Mouse (Mus musculus) kidney, adult 8-10 months (tissue): ENCODE data around the gene Mpv17.

Experiments used
- DNase-seq, 2 experiments: peaks; one replicate each; pipeline ENCODE4 v3.0.0; 2022

Mpv17 gene

DNA sequence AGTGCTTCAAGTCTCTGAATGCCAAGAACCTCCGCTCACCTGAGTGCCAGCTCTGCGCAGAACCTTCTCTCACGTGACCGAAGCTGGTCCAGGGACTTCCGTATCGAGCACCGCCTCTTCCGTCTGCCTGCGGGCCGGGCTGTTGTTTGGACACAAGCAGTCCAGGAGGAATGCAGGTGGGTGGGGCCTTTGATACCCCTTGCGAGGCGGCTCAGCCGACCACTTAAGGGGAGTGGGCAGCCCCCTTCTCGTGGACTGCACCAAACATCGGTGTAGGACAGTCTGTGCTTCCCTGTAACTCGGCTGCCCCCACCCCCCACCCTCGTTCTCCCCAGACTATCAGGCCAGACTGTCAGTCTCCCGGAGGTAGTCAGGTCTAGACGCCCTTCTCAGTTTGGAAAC lies at the start of gene Mpv17:
Mpv17 (minus strand) TSS at position 100 of the 402 bp plus-strand sequence.
- peak; percentile 90 to 93 for DNase-seq

DNA sequence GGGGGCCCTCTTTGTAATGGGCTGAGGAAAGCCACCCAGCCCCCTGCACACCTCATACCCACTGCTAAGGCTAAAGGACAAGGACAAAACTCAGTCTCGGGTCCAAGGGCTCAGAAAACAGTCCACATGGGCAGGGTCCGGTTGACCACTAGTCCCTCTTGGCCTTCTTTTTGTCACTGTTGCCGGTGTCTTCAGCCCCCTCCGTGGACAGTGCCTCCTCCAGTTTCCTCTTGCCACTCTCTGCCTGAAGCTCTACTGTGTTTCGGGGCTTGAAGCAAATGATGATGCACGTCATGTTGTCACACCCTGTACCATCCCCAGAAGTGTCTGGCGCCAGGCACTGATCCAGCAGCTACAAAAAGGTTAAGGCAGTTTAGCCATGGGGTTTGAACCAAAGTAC lies 48.9 kb upstream of the Mpv17 start:
- no peak for DNase-seq

DNA sequence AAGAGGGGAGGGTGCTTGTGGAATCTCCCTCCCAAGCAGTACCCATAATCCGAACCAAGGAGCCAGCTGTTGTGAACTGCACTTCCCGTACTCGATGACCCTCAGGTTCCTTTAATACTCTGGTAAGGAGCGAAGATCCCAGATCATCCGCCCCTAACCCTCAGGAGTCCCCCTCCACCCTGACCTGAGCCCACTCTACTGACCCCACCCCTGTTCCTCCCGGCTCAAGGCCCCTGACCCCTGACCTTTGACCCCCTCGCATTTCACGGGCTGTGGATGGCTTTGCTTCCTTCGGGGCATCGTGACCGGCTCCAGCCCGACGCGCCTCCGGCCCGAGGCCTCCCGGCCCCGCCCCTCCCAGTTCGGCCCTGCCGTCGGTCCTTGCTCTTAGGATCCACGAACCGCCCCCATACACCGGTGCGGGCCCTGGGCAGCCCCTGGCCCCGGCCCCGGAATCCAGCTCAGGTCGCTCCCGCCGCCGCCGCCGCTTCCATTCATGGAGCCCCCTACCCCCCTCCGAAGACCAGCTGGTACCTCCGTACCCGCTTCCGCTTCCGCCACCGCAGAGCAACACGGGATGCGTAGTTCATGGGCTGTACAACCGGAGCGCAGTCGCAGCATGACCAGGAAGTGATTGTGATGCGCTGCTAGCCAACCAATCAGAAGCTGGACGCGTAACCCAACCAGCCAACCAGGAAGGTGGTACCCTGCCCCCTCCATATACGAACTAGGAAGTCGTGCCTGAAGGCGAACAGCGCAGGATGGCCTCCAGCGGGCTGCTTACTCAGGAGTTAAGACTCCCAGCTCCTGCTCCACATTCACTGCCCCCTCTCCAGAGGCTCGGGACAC lies 47.9 kb upstream of the Mpv17 start, which contains the start of gene Zfp513:
Zfp513 (minus strand) TSS at position 562 of the 849 bp plus-strand sequence.
- DNase-seq: peak; percentile 97 to 99

DNA sequence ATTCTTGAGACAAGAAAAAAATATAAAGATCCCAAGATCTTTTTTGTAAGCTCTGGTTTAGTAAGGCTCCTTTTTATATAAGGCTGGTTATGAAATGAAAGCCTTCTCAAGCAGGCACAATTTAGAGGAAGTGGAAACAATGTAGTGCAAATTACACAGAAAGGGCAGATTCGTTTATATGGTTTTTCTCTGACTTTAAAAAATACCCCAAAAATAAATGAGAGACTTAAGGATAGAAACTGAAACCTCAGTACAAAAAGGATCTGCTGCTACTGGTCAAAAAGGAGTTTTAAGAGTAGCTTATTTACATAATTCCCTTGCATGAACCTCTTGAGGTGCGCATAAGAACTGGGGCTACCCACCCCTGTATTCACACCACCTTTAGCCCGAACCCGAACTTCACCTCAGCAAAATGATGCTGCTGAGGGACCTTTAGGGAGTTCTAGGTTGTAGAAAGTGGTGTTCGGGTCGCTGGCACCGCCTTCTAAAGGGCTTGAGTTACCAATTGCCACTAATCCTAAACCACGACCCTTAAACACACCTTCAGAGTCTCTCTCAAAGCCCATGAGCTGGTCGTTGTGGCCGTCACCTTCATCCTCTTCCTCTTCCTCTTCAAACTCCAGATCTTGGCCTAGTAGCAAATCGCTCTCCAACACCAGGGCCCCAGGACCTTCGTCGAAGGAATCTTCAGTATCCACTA lies 47.1 kb upstream of the Mpv17 start:
- no peak for DNase-seq

DNA sequence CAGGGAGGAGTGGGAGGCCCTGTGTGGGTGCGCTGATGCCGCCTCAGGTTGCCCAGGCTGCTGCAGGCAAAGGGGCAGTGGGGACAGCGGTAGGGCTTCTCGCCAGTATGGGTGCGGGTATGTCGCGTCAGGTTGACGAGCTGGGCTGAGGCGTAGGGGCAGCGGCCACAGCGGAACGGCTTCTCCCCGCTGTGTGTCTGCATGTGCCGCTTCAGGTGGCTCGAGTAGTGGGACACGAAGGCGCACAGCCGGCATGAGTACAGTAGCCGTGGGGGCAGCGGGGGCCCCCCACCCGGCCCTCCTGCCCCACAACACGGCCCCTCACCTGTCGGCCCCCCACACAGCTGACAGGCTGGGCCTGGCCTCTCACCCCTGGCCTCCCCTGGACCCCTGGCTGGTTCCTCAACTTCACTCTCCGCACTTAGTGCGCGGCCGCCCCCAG lies 46.3 kb upstream of the Mpv17 start:
- no peak for DNase-seq

DNA sequence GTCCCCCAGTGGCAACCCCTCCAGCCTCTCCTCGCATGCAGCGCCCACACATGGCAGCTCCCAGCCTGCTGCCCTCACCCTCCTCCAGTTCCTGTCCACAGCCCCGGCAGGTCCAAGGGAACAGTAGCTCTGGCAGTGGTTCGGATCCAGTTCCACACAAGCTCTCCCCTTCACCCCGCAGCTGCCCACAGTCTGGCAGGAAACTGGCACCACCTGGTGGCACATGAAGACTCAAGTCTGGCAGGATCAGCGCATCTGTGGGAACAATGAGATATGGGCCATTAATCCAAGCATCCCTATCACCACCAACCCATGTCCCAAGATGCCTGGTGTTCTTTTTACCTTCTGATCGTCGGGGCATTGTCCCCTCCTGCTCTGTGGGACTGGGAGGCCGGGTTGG lies 45.8 kb upstream of the Mpv17 start:
- no peak for DNase-seq

DNA sequence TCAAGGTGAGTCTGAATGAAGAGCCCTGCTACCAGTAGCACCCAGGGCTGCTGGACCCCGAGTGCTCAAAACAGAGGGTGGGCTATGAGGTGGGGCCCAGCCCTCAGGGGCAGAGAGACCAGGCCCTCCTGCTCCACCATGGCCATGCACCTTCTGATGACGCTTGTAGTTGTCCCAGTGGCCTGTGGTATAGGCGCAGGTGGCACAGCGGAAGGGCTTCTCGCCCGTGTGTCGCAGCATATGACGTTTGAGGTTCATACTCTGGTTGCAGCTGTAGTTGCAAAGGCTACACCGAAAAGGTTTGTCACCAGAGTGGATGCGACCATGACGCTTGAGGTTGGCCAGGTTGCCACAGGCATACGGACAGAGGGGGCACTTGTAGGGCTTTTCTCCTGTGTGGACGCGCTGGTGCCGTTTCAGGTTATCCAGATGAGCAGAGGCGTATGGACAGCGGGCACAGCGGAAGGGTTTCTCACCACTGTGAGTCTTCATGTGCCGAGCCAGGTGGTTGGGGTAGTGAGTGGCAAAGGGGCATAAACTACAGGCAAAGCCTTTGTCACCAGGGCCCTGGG lies 45.4 kb upstream of the Mpv17 start:
- DNase-seq: no peak

DNA sequence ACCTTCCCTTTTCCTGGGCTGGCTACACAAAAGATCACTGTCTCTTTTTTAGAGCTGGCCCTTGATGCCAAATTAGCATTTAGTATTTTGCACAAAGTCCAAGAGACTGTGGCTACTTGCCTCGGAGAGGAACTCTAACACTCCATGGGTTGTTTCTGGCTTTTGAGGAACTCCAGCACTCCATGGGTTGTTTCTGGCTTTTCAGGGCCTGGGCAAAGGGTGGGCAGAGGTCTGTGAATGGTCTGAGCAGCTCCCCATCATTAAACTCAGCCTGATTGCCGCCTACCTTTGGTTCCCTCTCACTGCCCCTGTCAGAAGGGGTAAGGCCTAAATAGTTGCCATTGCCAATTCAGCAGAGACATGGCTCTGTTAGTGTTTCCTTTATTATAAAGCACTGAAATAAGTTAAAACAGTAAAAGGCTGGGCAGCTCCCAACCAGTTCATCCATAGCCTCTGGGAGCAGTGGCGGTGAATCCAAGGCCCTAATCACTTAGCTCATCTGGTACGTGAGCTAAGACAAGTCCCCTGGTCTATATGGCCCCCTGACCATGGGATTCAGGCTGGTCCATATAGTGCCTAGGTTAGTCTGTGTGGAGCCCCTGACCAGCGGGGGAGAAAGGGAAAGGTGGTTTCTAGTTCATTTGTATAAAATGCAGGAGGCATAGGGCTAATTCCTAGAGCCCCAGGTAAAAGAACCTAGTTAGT lies 44.7 kb upstream of the Mpv17 start:
- no peak for DNase-seq

DNA sequence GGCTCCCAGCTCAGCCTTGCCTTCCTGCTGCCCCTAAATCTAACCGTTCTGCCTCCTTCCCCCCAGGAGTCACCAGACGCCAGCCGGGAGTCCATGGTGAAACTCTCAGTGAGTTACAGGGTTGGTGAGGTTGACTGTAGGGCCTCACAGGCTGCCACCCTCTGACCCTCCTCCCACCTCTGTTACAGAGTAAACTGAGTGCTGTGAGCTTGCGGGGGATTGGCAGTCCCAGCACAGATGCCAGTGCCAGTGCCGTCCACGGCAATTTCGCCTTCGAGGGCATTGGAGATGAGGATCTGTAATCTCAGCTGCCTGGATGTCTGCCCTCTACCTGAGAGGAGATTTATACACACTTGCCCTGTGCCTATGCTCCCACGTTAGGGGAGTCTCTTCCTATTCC lies 44.1 kb upstream of the Mpv17 start:
- no peak for DNase-seq

DNA sequence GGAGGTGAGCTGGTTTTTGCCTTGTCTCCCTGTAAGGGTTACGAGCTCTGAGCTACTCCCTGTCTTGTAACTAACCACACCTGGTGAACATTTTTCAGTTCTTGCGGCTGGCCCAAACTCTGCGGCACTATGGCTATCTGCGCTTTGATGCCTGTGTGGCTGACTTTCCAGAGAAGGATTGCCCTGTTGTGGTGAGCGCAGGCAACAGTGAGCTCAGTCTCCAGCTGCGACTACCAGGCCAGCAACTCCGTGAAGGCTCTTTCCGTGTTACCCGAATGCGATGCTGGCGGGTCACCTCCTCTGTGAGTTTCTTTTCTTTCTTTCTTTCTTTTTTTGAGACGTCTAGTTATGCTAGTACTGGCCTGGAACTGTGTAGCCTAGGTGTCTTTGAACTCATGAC lies 43.0 kb upstream of the Mpv17 start:
- no peak for DNase-seq

DNA sequence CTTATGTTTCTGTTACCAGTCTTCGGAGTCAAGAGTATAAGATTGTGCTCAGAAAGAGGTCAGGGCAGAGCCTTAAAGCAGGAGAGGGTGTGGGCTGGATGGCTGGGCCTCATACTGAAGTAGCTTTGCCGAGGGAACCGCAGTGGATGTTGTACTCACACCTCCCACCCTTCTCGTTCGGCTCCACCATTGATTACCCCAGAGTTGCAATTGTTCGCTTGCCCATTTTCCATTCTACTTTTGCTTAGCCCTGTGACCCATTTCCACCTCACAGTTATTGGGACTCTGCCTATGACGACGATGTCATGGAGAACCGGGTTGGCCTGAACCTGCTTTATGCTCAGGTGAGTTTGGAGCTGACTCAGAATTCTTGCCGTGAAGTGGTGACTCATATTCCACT lies 42.2 kb upstream of the Mpv17 start:
- DNase-seq: no peak

DNA sequence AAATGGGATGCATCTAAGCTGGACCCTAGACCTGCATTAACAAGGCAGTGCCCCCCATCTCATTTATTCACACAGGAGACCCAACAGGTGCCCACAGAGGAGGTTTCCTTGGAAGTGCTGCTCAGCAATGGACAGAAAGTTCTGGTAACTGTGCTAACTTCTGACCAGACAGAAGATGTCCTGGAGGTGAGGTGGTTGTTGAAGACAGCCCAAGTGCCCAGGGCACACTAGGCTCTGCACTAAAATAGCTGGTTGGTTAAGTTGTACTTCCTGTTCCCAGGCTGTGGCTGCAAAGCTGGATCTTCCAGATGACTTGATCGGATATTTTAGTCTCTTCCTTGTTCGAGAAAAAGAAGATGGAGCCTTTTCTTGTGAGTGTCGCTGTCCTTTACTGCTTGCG lies 41.6 kb upstream of the Mpv17 start:
- no peak for DNase-seq

DNA sequence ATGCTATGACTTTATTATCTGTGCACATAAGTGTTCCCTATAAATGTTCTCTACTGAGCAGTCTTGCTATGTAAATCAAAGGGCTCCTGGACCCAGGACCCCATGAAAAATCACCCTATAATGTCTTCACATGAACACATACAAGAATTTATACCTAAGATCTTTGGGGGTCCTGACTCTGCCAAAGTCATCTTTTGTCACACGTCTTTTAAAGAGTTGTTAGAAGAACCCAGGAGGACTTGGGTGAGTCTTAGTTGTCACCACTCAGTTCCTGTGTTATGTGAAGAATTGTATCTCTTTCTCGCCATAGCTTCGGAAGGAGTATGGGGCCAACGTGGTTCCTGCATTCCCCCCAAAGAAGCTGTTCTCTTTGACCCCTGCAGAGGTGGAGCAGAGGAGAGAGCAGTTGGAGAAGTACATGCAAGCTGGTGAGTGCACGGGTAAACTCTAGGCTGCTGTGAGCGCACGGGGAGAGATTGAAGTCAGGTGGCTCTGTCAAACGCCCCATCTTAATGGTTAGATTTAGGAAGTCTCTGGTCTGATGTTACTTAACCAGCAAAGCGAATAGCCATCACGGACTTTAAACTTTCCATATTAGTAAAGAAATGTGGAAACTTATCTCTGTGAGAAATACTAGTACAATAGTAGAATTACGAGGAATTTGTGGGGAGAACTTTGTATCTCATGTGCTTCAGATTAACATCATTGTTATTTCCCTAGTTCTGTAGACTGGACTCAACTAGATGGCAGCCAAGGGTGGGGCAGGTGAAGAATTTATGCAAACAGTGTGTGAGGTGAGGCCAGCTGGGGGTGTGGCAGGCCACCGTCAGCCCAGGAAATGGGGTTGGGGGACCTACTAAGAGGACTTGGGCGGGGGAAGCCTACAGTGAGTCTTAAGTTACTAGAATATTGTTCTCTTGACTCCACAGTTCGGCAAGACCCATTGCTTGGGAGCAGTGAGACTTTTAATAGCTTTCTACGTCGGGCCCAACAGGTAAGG lies 40.7 kb upstream of the Mpv17 start:
- no peak for DNase-seq

DNA sequence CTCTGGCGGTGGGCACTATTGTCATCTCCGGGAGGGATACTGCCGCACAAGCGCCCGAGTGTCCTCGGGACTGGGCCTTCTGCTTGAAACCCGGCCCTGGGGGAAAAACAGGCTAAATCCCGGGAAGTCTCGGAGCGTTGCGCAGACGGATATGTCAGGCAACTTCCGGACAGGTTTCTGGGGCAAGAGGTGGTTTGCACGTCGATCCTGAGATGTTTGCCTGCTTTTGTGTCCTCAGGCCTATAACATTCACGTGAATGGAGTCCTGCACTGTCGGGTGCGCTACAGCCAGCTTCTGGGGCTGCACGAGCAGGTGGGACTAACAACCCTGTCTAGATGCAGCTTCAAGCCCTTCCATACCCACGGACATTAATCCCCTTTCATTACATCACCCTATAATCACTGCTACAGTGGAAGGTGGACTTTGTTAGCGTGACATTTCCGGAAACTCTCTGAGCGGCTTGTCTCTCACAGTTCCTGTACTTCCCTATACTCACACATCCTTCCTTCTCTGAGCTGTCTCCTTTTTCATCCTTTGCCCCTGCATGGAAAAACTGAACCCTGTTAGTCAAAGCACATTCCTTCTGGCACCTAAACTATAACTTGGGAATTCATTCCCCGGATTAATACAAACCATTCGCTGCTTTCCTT lies 39.7 kb upstream of the Mpv17 start:
- DNase-seq: no peak

DNA sequence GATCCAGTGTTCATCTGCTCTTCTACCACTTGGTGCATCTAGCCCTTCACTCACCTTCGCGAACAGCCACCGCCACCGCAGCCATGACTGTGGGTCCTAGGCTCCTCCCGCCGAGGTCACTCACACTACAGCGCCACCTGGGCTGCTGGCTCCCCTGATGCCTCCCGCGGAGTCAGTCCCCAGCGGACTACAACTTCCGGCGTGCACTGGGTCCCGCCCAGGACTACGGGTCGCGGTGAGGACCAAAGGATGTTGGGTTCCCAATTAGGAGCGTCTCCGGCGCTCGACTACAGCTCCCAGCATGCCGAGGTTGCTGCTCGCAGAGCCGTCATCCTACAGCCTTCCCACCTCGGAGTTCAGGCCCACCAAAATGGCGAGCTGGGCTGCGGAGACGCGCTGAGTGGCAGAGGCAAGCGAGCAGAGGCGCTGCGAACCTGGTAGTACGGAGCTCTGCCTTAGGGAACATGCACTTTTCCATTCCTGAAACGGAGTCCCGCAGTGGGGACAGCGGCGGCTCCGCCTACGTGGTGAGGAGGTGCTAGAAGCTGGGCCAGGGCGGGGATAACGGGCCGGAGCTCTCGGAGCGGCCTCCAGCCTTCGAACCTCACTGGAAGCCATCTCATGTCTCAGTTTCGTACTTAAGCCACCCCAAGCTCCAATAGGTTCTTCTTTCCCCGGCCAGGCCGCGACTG lies 39.0 kb upstream of the Mpv17 start, which contains the start of the genes Snx17 and Eif2b4:
Snx17 (plus strand) TSS at position 289 of the 692 bp plus-strand sequence.
Eif2b4 (minus strand) TSS at position 492 of the 692 bp plus-strand sequence.
- peak; percentile 99 to 100 for DNase-seq

DNA sequence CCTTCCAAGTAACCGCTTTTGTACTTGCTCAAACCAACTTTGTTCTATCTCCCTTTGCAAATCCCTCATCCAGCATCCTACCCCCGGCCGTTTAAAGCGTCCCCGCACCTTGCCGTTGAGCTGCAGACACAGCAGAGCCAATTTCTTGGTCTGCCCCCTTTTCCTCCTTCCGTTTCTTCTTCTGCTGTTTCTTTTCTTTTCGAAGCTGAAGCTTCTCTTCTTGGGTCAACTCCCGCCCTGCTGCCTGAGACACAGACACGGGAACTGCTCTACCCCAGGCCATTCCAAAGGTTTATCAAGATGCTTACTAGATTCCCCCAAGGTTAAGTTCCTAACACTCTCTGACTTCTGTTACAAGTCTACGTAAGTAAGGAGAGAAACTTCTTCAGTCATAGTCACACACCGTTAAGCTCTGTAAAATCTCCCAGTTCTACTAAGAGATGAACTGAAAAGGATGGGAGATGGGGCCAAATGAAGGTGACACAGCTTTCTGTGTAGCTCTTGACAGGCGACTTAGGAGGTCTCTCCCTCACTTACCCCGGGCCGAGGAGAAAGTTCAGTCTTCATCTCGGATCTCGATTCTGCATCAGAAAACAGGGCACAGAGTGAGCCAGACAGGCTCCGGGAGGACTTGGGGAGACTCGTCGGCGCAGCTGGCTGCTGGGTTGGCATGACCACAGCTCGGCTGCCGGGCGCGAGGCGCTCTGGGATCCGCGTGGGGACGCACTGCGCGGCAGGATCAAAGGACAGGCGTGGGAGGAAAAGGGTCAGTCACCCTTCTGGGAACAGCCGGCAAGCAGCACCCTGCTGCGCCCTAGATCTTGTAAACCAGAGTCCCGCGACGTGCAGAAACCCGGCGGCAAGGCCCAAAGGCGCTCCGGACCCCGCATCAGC lies 38.2 kb upstream of the Mpv17 start:
- no peak for DNase-seq

DNA sequence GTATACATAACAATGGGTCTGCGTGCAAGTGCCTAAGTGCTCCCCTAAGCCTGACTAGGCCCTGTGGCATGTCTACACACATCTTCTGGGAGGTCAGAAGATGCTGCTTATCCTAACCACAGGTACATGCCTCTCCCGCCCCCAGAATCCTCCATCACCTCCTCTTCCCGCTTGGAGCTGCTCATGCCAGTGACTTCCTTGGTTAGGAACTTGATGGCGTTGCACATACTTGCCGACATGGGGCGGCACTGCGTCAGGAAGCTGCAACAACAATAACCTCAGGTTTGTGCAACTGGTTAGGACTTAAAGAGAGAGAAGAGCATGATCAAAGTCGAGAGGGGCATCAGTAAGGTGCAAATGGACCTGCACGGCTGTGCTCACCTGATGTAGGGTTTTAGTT lies 36.1 kb upstream of the Mpv17 start:
- no peak for DNase-seq

DNA sequence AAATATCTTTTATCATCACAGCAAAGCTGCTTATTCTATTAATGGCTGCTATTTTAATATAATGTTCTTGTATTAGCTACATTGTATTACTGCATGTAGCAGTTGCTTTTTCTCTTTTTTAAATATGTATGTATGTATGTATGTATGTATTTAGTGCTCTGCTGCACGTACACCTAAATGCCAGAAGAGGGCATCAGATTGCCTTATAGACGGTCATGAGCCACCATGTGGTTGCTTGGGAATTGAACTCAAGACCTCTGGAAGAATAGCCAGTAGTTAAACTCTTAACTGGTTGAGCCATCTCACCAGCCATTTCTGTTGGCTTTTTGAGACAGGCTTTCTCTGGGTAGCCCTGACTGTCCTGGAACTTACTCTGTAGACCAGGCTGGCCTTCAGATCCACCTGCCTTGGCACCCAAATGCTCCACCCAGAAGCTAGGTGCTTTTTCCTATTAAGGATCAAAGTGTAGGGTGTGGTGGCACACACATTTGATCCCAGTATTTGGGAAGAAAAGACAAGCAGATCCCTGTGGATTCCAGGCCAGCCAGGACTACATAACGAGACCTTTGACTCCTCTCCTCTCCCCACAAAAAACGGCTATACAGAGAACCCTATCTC lies 34.3 kb upstream of the Mpv17 start:
- no peak for DNase-seq

DNA sequence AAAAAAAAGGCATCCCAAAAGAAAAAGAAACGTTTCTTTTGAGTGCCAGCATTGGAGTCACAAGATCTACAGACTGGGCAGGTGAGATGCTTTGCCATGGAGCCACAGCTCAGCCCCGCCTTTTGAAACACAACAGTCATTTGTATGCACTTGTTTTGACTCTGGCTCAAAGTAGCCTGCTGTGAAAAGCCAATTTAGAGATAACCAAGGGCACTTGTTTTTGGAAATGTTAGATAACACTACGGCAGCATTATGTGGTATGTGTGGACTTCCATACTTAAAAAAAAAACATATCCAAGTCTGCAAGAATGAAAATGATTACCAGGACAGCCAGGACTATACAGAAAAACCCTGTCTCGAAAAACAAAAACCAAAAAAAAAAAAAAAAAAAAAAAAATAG lies 29.6 kb upstream of the Mpv17 start:
- no peak for DNase-seq
